Mouse (Mus musculus): ENCODE results near the gene Gsto2. TPM values are rescaled to one million over a fixed set of nuclear protein-coding genes. Genes with fewer than 3 reads are reported as not detected.

The Gsto2 gene
- polyA plus RNA-seq, 1 experiment from 2014 or later, result 0.67 TPM

DNA sequence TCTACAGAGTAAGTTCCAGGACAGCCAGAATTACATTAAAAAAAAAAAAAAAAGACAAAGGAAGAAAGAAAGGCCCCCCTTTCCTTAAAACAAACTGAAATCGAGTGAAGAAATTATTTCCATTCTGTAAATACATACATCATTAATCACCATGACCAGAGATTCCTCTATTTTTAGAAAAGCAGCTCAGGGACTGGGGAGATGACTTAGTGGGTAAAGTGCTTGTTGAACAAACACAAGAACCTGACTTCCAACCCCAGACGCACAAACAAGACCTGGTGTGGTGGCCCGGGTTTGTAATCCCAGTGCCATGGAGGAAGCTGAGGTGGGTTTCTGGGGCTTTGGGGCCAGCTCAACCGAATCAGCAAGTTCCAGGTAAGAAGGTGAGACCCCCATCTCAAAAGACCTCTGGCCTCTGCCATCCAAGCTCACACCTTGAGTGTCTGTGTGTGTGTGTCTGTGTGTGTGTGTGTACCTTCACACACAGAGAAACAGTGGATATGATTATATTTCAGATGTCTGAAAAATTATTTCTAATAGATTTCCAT, 2.4 kb downstream of the Gsto2 start:
- peaks cover 4% of the 10 kb centered on the region; the same call in 1 of the 2 replicates for H3K4me1 ChIP-seq (replicated peaks; ENCODE audit: control insufficient read depth, insufficient read depth, low read length)
- no peak overlapping the region for H3K27ac ChIP-seq (ENCODE audit: low read depth, low read length)
- no peak for ATAC-seq (replicated peaks; ENCODE audit: low FRiP score)
- H3K4me3 ChIP-seq (ENCODE audit: low read depth, low read length), result no peak overlapping the region
- H3K9ac ChIP-seq (ENCODE audit: low read depth, low read length), result no peak overlapping the region
- H3K4me2 ChIP-seq, result no peak overlapping the region
- no peaks in the 10 kb centered on the region for H3K9me3 ChIP-seq (ENCODE audit: control insufficient read depth, low read length)
- 0 out of 2 replicates have a peak, but pooled peaks cover 3% of the 10 kb centered on the region for H3K27me3 ChIP-seq (replicated peaks; ENCODE audit: control insufficient read depth, insufficient read depth, low read length)
- WGBS, result 68% methylated on average over 4 of the region's 4 CpGs
- H3K36me3 ChIP-seq (ENCODE audit: control insufficient read depth, insufficient read depth, low read length), result peaks cover 3% of the 10 kb centered on the region; the same call in 1 of the 2 replicates
- no peak for DNase-seq (ENCODE audit: low spot score)

DNA sequence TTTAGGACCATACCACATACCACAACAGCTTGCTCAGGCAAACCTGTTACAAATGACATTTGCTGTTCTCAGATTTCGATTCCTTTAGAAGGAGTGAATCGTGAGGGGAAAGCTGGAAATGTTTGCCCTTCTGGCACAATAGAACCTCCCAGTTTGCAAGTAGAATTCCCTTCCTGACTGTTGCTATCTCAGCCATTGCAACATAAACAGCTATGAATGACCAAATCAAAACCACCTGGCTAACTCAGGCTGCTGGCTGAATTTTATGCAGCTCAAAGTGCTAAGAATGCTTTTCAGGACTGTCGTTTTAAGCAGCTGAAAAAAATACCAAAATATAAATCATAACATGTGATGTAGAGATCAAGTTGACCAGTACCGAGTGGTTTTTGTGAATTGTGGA, 3.6 kb downstream of the Gsto2 start:
- ATAC-seq (replicated peaks; ENCODE audit: low FRiP score) (no peak), DNase-seq (ENCODE audit: low spot score) (no peak)
- 61% methylated on average over 4 of the region's 4 CpGs for WGBS
- H3K4me1 ChIP-seq (replicated peaks; ENCODE audit: control insufficient read depth, insufficient read depth, low read length), result peaks cover 4% of the 10 kb centered on the region; the same call in 1 of the 2 replicates
- H3K9ac ChIP-seq (ENCODE audit: low read depth, low read length), result no peak overlapping the region
- peaks cover 3% of the 10 kb centered on the region; the same call in 1 of the 2 replicates for H3K36me3 ChIP-seq (ENCODE audit: control insufficient read depth, insufficient read depth, low read length)
- H3K27me3 ChIP-seq (replicated peaks; ENCODE audit: control insufficient read depth, insufficient read depth, low read length), result peaks cover 4% of the 10 kb centered on the region
- H3K4me2 ChIP-seq, result no peak overlapping the region
- H3K9me3 ChIP-seq (ENCODE audit: control insufficient read depth, low read length), result no peaks in the 10 kb centered on the region
- H3K4me3 ChIP-seq (ENCODE audit: low read depth, low read length), result no peak overlapping the region
- H3K27ac ChIP-seq (ENCODE audit: low read depth, low read length), result no peak overlapping the region

DNA sequence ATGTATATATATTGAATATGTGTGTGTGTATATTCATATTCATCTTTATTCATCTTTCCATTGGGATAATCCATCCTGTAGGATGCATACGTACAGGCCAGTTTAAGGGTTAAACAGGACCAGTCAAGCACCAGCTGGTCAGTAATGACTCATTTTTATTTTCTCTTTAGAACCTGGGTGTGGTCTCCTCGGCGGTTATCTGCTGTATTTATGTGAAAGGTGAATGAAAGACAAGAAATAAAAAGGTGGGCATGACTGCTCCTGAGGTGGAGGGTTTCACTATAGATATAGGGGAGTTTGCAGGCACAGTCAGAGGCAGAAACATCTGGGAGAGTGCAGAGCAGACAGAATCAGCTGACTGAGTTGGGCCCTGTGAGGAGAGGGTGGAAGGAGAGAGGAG, 4.2 kb downstream of the Gsto2 start:
- Histone ChIP-seq H3K4me1 (replicated peaks; ENCODE audit: control insufficient read depth, insufficient read depth, low read length) (peaks cover 4% of the 10 kb centered on the region; the same call in 1 of the 2 replicates), H3K27ac (ENCODE audit: low read depth, low read length) (no peak overlapping the region), H3K27me3 (replicated peaks; ENCODE audit: control insufficient read depth, insufficient read depth, low read length) (peaks cover 9% of the 10 kb centered on the region), H3K9me3 (ENCODE audit: control insufficient read depth, low read length) (no peaks in the 10 kb centered on the region), H3K4me3 (ENCODE audit: low read depth, low read length) (no peak overlapping the region), H3K4me2 (no peak overlapping the region), H3K9ac (ENCODE audit: low read depth, low read length) (no peak overlapping the region), H3K36me3 (ENCODE audit: control insufficient read depth, insufficient read depth, low read length) (no peaks in the 10 kb centered on the region)
- WGBS, result 59% methylated on average over 3 of the region's 3 CpGs
- ATAC-seq (replicated peaks; ENCODE audit: low FRiP score) (no peak), DNase-seq (ENCODE audit: low spot score) (no peak)

DNA sequence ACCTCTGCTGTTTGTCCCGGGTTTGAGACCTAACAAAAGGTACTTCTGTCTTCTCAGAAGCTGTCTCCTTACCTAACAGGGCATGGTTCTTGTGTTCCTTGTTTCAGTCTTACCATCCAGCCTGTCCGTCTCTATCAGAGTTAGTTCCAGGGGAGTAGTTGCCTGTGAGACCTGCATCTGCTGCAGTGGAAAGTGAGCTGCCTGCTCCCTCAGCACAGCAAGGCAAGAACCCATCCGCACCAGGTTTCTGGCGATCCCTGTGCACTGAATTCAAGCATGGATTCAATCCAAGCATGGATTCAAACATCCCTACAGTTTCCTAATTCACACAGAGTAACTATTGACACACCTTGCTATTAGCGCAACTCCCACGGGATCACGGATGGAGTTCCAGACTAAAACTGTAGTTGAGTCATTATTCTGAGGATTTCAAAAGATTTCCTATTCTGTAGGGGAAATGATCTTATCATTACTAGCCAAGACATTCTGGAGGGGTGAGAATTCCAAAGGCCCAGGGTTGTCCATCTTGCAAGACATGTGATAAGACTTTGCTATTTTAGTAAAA, 4.8 kb downstream of the Gsto2 start:
- Histone ChIP-seq H3K27me3 (replicated peaks; ENCODE audit: control insufficient read depth, insufficient read depth, low read length) (peaks cover 10% of the 10 kb centered on the region), H3K9ac (ENCODE audit: low read depth, low read length) (no peak overlapping the region), H3K36me3 (ENCODE audit: control insufficient read depth, insufficient read depth, low read length) (no peaks in the 10 kb centered on the region), H3K27ac (ENCODE audit: low read depth, low read length) (no peak overlapping the region), H3K4me3 (ENCODE audit: low read depth, low read length) (no peak overlapping the region), H3K4me2 (no peak overlapping the region), H3K4me1 (replicated peaks; ENCODE audit: control insufficient read depth, insufficient read depth, low read length) (no peaks in the 10 kb centered on the region), H3K9me3 (ENCODE audit: control insufficient read depth, low read length) (no peaks in the 10 kb centered on the region)
- 71% methylated on average over 7 of the region's 7 CpGs for WGBS
- no peak for DNase-seq (ENCODE audit: low spot score)
- ATAC-seq (replicated peaks; ENCODE audit: low FRiP score), result no peak

DNA sequence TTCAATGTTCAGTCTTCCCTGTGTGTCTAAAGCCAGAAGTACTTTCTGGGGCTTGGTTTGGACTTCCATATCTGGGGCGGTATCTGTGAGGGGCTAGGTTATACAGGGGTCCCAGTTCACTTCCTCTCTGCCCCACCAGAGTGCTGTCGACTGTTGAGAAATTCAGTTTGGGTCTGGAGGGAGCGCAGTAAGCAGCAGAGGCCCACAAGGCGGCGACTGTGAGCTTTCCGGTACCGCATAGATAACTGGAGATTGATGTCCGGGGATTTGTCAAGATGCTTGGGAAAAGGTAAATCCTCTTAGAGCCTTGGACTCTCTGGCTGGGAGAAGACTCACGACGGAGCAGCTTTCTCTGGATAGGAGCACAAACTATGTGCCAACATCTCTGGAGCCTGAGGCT, 6.2 kb downstream of the Gsto2 start:
- H3K27me3 ChIP-seq (replicated peaks; ENCODE audit: control insufficient read depth, insufficient read depth, low read length), result peaks cover 10% of the 10 kb centered on the region
- 33% methylated on average over 10 of the region's 10 CpGs for WGBS
- no peaks in the 10 kb centered on the region for H3K9me3 ChIP-seq (ENCODE audit: control insufficient read depth, low read length)
- no peaks in the 10 kb centered on the region for H3K4me1 ChIP-seq (replicated peaks; ENCODE audit: control insufficient read depth, insufficient read depth, low read length)
- ATAC-seq (replicated peaks; ENCODE audit: low FRiP score), result no peak
- H3K9ac ChIP-seq (ENCODE audit: low read depth, low read length), result no peak overlapping the region
- no peak for DNase-seq (ENCODE audit: low spot score)
- H3K4me3 ChIP-seq (ENCODE audit: low read depth, low read length), result no peak overlapping the region
- H3K27ac ChIP-seq (ENCODE audit: low read depth, low read length), result no peak overlapping the region
- H3K36me3 ChIP-seq (ENCODE audit: control insufficient read depth, insufficient read depth, low read length), result no peaks in the 10 kb centered on the region
- H3K4me2 ChIP-seq, result no peak overlapping the region

DNA sequence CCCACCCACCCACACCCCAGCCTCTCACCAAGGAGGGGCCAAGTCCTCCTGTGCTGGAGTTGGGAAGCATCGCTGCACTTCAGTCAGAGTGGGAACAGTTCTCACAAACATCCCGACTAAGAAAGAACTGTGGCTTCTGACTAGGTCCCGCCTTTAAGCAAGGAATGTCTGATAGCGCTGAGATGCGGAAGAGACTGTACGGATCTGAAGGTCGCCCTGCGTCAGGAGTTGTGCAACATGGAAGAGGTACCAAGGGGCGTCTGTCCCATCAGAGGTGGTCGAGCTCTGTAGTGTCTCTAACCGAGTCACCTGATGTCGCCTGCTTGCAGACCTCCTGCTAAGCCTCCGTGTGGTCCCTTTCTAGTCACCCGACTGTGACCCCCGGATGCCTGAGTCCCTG, 10.9 kb downstream of the Gsto2 start:
- no peak overlapping the region for H3K4me2 ChIP-seq

DNA sequence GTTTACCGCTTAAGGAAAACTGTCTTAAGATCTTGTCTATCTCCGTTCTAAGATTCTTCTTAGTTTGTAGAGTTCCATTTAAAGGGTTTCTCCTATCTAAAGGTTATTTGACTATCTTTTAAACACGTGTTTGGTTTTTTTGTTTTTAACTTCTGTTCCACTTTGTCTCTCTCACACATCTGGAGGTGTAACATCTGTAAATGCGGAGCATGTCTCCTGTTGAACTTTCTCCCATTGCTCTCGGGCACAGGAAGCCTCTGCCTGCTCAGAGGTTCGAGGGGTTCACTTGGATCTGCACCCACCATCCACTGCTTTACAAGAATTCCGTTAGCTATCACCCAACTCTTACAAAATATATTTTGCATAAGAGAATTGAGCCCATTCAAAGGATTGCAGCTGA, 16.2 kb downstream of the Gsto2 start:
- WGBS, result 69% methylated on average over 7 of the region's 7 CpGs
- no peak overlapping the region for H3K4me2 ChIP-seq
- H3K4me1 ChIP-seq (replicated peaks; ENCODE audit: control insufficient read depth, insufficient read depth, low read length), result no peaks in the 10 kb centered on the region; the same call in 1 of the 2 replicates
- no peak overlapping the region for H3K9ac ChIP-seq (ENCODE audit: low read depth, low read length)
- H3K27ac ChIP-seq (ENCODE audit: low read depth, low read length), result no peak overlapping the region
- H3K9me3 ChIP-seq (ENCODE audit: control insufficient read depth, low read length), result no peaks in the 10 kb centered on the region
- ATAC-seq (replicated peaks; ENCODE audit: low FRiP score) (no peak), DNase-seq (ENCODE audit: low spot score) (no peak)
- H3K4me3 ChIP-seq (ENCODE audit: low read depth, low read length), result no peak overlapping the region
- no peaks in the 10 kb centered on the region for H3K36me3 ChIP-seq (ENCODE audit: control insufficient read depth, insufficient read depth, low read length)
- no peaks in the 10 kb centered on the region for H3K27me3 ChIP-seq (replicated peaks; ENCODE audit: control insufficient read depth, insufficient read depth, low read length)

More for the DNA sequence above, 10.9 kb downstream of the Gsto2 start:
- 63% methylated on average over 15 of the region's 15 CpGs for WGBS
- Histone ChIP-seq H3K4me1 (replicated peaks; ENCODE audit: control insufficient read depth, insufficient read depth, low read length) (no peaks in the 10 kb centered on the region), H3K9ac (ENCODE audit: low read depth, low read length) (no peak overlapping the region), H3K9me3 (ENCODE audit: control insufficient read depth, low read length) (no peaks in the 10 kb centered on the region), H3K27me3 (replicated peaks; ENCODE audit: control insufficient read depth, insufficient read depth, low read length) (peaks cover 7% of the 10 kb centered on the region), H3K4me3 (ENCODE audit: low read depth, low read length) (no peak overlapping the region), H3K27ac (ENCODE audit: low read depth, low read length) (no peak overlapping the region), H3K36me3 (ENCODE audit: control insufficient read depth, insufficient read depth, low read length) (no peaks in the 10 kb centered on the region)
- DNase-seq (ENCODE audit: low spot score), result no peak
- ATAC-seq (replicated peaks; ENCODE audit: low FRiP score), result no peak

DNA sequence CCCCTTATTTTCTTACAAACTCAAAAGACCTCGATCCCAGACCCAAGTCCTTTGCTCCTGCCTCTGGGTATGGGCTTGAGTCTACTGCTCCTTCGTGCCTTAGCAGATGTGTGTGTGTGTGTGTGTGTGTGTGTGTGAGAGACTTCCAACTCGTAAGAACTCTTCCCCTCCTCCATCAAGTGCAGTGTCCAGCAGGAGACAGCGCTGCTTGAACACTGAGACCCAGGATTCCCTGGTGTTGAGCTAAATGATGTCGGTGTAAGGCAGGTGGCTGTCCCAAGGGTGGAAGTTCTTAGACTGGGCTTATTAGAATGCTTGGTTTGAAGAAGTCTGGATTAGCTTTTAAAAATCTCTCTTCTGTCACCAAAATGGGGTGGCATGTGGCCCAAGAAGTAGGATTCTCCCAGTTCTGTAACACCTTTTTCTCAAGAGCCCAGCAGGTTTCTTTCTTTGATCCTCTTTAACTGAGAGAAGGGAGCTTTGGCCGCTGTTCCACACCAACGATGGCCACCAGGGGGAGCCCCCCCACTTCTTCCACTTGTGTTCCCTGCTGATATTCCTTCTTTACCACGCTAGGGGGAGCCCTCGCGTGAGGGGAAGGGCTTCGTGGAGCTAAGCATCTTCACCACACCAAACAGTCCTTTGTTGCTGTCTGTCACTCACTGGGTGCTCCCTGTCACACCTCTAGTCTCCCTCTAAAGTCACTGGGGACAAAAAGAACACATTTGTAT, 17.0 kb downstream of the Gsto2 start:
- ATAC-seq (replicated peaks; ENCODE audit: low FRiP score), result peak; percentile 70; the same call in 1 of the 2 replicates

More for the DNA sequence above, 17.0 kb downstream of the Gsto2 start:
- no peaks in the 10 kb centered on the region for H3K27me3 ChIP-seq (replicated peaks; ENCODE audit: control insufficient read depth, insufficient read depth, low read length)
- H3K27ac ChIP-seq (ENCODE audit: low read depth, low read length), result no peak overlapping the region
- H3K9me3 ChIP-seq (ENCODE audit: control insufficient read depth, low read length), result no peaks in the 10 kb centered on the region
- no peaks in the 10 kb centered on the region for H3K36me3 ChIP-seq (ENCODE audit: control insufficient read depth, insufficient read depth, low read length)
- no peak overlapping the region for H3K4me2 ChIP-seq
- H3K4me3 ChIP-seq (ENCODE audit: low read depth, low read length), result no peak overlapping the region
- H3K9ac ChIP-seq (ENCODE audit: low read depth, low read length), result no peak overlapping the region
- no peaks in the 10 kb centered on the region; the same call in 1 of the 2 replicates for H3K4me1 ChIP-seq (replicated peaks; ENCODE audit: control insufficient read depth, insufficient read depth, low read length)
- WGBS, result 21% methylated on average over 11 of the region's 11 CpGs
- peak; percentile 83 for DNase-seq (ENCODE audit: low spot score)
